Mouse (Mus musculus): ENCODE measurements around the gene Il27ra. TPM values are rescaled to one million over a fixed set of nuclear protein-coding genes. Genes with fewer than 3 reads are reported as not detected.

The Il27ra gene
- polyA plus RNA-seq (2015; fragmentation: Nextera tagmentation; extraction: Ambion mirVana), result 20.3 and 20.5 TPM in 2 replicates

DNA sequence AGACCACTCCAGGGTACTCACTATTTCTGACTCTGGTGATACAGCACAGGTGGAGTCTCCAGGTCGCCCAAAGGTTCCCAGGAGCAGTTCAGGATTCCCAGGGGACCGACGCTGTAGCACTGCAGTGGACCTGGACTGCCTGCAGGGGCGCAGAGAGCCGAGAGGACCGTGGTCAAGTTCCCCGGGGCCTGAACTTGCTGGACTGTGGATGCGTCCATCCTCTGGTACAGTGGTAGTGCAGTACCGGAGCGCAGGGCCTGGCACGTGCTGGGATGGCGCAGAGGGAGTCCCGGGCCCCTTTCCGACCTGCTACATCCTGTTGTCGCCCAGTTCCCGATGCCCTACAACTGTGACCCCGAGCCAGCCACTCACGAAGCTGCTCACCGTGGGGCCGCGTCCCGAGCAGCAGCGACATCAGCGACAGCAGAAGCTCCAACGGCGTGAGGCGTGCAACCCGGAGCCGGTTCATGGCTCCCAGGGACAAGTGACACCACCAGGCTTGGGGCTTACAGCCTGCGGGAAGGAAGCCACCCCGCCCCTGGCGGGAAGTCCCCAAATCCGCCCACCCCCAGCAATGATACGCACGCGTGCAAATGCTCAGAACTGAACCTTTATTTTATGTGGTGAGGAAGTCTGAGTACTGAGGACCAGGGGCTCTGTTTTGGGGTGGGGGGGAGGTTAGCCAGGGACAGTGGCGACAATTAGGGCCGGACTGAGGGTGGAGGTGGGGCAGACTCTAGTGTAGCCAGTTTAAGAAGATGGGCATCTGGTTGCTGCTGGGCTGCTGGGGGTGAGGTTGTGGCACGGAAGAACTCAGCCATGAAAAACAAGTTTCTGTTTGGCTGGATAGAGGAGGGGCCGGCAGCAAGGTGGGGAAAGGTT, at the start of gene Il27ra:
Gene Il27ra (minus strand): TSS at position 524 of the 882 bp plus-strand sequence.
- peak; percentile 78 for DNase-seq (ENCODE audit: low spot score)

DNA sequence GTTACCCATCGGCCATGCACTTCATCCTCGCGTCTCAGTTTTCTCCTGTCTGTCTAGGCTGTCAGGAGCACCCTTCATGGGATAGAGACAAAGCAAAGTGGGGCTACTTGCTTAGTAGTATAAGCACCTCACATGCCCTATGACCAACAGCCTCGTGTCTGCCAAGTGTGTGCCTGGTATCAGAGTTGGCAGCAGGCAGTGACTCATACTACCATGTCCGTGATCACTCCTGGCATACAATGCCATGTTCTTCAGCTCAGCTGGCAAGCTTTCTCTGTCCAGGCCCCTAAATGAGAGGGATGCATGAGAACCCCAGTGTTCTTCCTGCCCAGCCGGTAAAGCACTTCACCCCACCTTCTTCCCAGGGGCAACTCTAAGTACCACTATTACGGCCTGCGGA, 48.2 kb upstream of the Il27ra start:
- DNase-seq (ENCODE audit: low spot score), result no peak

DNA sequence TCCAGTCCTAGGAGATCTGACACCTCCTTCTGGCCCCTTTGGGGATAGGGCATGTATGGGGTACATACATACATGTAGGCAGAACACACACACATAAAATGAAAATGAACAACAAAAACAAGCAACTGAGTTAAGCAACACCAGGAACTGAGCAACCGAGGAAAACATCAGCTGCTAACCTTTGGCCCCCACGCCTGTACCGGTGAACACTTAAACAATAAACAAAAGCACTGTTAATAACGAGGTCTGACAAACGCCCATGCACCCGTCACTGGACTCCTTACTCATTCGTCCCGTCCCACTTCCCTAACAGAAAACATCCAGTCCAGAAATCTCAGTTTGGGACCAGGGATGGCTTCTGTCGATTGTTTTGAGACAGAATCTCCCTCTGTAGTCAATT, 46.9 kb upstream of the Il27ra start:
- DNase-seq (ENCODE audit: low spot score), result no peak

DNA sequence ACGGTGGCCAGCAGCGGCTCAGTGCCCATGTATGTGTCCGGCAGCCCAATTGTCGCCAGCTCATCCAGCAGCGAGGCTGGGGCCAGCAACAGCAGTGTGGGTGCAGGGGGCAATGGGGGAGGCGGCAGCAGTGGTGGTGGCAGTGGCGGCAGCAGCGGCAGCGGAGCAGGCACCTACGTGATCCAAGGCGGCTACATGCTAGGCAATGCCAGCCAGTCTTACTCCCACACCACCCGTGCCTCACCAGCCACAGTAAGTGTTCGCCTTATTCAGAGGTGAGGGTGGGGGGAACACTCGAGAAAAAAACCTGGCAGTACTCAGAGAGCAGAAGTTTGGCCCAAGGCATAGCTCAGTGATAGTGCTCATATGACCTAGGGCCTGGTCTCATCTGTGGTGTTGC, 45.4 kb upstream of the Il27ra start:
- DNase-seq (ENCODE audit: low spot score), result no peak

DNA sequence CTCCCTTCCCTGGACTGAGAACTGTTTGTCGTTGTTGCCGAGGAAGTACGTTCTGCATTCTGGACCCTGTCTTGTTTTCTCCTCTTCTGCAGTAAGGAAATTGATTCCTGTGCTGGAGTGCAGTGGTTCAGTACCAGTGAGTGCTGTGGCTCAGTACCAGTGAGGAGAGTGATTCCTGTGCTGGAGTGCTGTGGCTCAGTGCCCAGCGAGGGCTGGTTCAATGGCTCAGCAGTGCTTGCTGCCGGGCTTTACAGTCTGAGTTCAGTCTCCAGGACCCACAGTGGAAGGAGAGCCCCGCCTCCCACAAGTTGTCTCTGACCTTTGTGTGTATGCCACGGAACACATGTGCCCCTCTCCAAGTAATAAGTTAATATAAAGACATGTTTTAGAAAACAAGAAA, 44.8 kb upstream of the Il27ra start:
- no peak for DNase-seq (ENCODE audit: low spot score)

DNA sequence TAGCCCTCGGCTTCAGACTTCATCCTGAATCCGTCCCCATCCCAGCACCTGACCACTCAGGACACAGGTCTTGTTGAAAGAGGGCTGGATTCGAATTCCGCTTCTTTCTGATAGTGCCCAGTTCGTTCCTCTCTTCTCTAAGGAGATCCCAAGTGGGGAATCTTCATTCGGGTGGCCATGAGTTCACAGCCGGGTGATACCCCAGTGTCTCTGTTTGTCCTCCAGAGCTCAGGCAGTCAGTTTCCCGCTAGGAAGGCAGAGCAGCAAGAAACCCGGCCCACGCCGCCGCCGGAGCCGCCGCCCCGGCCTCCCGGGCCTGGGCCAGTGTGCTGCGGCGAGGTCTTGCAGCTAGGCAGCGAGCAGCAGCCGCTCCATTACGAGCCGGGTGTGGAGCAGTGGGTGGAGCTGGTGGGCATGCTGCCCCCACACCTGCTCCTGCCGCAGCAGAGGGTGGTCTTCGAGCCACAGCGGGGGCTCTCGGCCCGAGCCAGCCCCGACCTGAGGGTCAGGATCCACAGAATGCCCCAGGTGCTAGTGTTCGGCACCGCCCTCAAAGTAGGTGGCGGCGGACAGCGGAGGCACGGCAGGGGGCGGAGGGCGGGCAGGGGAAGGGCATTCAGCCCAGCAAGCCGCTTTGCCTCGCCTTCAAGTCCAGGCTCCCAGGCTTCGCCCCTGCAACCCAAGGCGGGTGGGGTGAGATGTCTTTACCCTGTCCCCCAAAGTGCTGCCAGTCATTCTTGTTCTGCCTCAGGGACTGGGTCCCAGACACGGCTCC, 42.1 kb upstream of the Il27ra start:
- no peak for DNase-seq (ENCODE audit: low spot score)

DNA sequence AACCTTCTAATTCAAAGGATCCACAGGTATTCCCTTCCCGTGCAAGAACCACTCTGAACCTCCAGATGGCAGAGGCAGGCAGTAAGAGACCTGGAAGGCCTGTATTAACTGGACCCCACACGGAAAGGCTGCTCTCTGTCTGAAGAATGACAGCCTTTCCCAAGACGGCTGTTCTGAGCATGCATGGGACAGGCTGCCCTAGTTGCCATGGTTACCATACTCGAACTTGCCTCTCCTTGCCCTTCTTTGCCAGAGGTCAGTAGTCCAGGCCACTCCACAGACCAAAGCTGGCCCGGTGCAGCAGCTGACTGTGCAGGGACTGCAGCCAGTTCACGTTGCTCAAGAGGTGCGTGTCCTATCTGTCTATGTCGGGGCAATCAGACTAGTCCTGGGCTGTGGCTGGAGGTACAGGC, 41.4 kb upstream of the Il27ra start:
- no peak for DNase-seq (ENCODE audit: low spot score)

DNA sequence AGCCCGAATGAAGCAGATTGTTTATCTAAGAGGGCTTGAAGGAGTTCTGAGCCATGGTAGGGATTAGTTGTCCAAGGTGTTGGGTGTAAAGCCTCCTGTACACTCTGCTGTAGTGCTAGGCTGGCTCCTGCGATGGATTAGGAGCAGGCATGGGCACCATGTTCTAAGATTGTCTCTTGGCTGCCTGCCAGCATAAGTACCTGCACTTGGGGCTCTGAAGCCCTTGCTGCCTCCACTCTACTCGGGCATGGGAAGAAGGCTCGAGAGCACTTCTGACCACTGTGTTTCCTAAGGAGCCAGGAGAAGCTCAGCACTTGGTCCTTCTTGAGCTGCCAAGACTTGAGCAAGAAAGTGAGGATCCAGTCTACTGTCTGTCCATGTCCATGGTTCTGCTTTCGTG, 36.8 kb upstream of the Il27ra start:
- DNase-seq (ENCODE audit: low spot score), result no peak

DNA sequence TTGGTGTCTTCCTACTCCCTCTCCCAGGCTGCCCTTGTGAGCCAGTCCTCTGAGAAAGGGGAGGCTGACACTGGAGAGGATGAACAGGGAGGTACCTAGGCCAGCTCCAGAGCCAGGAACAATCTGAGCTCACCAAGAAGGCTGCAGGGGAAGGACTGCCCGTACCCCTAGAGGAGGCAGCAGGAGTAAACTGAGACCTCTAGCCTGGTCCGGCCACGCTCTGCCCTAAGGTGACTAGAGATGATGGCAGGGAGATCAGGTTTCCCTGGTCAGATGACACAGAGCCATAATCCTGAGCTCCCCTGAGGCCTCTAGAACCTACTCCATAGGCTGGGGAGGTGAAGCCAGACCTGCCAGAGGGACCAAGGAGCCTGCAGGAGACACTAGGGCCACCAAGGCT, 34.5 kb upstream of the Il27ra start:
- DNase-seq (ENCODE audit: low spot score), result no peak

DNA sequence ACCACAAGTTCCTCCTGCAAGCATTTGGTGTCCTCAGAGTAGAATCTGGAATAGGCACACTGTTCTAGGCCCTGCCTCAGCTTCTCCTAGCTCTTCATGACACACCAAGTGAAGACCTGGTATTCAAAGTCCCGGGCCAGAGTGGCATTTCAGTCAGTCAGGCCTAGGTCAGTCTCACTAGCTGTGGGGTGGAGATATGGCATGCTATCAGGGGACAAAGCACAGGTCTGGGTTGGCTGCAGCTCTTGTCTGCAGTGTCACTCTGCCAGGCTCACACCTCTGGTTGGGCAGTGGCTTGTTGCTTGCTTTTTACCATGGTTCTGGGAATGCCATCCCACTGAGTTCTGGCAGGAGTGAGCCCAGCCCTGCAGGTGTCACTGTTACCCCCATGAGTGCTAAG, 34.0 kb upstream of the Il27ra start:
- DNase-seq (ENCODE audit: low spot score), result no peak

DNA sequence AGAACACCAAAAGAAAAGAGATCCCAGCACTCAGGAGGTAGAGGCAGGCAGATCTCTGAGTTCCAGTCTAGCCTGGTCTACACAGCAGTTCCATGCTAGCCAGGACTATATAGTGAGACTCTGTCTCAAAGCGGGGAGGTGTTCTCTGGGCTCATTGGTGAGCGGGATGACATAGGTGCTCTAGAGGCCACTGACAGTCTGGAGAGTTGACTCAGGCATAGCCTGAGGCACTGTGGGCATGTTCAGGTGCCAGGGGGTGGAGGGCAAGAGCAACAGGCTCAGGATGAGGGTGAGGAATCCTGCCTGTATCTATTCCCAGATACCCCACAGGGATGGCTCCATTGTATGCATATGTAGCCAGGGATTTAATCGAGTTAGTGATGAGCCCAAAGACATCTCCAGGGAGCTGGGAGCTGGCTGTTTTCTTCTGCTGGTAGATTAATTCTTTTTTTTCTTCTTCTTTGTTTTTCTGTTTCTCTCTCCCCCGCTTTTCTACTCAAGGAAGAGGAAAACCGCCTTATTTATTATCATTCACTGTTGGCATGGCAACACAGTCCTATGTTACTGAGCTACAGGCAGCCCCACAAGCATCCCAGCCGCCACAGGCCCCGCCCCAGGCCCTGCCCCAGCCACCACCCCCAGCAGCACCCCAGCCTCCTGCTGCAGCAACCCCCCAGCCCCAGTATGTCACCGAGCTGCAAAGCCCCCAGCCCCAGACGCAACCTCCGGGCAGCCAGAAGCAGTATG, 31.0 kb upstream of the Il27ra start:
- no peak for DNase-seq (ENCODE audit: low spot score)

DNA sequence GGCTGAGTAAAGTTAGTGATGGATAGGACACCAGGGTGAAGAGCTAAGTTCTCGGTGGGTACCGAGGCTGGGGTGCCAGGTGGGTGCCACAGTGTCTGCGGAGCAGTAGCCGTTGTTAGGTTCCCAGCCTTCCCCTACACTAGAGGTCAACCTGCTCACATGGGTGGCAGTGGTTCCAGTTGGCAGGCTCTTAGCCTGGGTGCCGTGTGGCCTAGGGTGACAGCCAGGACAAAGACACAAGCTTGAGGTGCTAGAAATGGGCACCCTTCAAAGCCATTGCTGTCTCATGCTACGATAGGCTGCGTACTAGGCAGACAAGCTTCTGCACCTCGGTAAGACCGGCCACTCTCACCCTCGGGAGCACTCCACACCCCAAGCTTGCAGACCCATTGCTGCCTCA, 29.9 kb upstream of the Il27ra start:
- DNase-seq (ENCODE audit: low spot score), result no peak

DNA sequence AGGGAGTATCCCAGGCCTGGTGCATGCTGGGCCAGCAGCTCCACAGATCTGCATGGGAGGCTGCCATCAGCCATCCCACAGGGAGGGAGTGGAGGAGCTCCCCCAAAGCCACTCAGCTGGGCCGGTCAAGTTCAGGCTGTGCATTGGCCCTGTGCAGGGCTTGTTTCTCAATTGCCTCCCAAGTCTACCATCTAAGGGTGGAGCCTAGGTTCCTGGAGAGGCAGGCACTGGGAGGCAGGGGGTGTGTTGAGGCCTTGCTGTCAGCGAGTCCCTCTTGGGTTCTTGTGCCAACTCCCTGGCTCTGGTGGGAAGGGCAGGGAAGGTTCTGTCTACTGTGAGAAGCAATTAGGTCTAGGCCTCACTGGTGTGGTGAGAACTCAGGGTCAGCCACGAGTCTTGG, 29.5 kb upstream of the Il27ra start:
- DNase-seq (ENCODE audit: low spot score), result no peak

DNA sequence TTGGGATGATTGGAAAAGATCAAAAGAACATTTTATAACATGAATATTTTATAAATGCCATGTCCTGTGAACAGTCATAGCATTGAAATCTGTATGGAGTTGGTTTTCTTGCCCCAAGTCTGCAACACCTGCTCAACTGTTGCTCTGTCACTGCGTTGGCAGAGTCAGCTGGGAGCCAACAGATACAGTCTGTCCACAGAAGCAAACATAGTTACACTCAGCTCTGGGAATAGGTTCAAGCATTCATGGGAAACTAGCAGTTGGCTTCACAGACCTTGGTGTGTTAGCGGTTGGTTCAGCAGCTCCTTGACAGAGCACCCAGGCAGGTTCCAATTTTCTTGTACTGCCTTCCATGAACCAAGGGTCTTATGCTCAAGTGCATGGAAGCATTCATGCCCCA, 28.3 kb upstream of the Il27ra start:
- DNase-seq (ENCODE audit: low spot score), result no peak

DNA sequence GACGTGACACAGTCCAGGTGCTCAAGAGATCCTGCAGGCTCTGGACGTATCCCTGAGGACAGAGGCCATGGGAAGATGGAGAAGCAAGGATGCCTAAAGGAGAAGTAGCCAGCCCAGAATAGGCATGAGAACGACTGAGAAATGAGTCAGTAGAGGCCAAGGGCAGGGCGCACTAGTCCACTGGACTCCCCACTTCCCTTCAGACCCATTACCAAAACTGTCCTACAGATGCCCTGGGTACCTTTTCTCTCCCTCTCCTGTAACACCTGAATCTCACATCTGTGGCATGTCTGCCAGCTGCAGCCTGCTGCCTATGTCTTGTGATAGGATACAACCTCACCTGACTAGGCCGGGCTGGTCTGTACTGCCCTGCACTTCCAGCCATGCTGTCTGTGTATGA, 27.9 kb upstream of the Il27ra start:
- DNase-seq (ENCODE audit: low spot score), result no peak

DNA sequence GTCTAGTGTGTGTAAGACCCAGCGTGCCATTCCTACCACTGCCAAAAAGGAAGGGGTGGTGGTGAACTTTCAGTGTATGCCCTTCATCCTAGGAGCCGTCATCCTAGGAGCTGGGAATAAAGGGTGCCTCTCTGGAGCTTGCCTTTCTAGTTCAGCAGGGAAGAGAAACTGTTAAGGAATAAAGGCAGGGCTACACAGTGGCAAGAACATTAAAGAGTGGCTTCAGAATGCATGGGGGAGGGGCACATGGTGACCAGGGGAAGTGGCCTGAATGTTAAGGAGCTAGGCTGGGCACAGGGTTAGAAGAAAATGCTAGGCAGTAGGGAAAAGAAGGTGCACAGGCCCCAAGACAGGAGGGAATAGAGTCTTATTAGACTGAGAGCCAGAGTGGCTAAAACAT, 27.4 kb upstream of the Il27ra start:
- no peak for DNase-seq (ENCODE audit: low spot score)

DNA sequence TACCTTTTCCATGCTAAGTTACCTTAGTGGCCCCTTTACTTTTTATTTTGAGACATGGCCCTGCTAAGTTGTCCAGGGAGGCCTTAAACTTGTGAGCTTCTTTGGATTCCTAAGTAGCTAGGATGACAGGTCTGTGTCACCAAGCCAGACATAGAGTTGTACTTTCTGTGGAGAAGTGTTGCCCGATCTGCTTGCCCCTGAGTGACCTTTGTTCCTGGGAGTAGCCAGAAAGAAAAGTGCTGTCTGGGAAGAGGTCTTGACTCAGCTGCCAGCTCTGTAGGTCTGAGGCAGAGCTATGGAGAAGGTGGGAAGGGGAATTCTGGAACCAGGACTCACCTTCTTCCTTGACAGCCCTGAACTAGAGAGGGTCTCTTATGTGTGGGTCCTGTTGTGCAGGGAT, 26.8 kb upstream of the Il27ra start:
- DNase-seq (ENCODE audit: low spot score), result no peak

DNA sequence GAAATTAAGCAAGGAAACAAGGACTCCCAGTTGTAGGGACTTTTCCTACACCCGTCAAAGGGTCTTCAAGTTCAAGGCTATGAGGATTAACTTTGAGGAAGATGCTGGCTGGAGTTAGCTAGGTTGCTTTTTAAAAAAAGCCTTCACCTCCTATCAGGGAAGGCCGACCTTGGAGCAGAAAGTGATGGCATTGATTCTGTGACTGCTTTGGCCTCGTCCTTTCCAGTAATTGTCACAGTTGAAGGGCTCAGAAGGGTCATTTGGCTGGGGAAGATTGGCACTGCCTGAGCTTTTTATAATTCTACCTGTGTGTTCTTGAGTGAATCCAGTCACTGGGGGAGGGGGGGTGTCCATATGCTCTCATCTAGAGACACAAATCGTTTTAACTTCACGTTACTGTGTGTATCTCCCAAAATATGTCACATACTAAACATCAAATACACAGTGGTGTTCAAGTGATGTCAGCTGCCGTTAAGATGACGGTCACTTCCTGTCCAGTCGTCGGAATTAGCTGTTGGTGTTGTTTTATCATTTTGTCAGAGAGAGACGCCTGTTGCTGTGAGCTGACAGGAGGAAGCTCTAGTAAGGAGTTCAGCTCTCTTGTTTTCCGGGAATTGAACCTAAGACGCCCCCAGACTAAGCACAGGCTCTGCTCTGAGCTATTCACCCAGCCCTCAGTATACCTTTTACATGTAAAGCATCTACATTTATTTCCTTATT, 26.1 kb upstream of the Il27ra start:
- no peak for DNase-seq (ENCODE audit: low spot score)

DNA sequence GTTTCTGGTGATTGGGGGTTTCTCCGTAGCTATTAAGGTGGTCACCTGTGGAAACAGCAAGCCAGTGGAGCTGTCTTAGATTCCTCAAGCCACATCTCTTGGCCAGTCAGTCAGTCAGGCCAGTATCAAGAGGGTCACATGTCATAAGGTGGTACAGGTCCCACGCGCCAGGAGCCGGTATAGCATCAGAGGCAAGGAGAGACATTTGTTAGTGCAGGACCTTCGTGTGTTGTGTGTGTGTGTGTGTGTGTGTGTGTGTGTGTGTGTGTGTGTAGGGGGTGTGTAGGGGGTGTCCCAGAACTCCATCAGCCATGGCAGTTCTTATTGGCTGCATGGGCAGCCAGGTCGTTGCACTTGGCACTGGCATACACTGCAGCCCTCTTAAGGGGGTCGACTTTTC, 25.5 kb upstream of the Il27ra start:
- no peak for DNase-seq (ENCODE audit: low spot score)

DNA sequence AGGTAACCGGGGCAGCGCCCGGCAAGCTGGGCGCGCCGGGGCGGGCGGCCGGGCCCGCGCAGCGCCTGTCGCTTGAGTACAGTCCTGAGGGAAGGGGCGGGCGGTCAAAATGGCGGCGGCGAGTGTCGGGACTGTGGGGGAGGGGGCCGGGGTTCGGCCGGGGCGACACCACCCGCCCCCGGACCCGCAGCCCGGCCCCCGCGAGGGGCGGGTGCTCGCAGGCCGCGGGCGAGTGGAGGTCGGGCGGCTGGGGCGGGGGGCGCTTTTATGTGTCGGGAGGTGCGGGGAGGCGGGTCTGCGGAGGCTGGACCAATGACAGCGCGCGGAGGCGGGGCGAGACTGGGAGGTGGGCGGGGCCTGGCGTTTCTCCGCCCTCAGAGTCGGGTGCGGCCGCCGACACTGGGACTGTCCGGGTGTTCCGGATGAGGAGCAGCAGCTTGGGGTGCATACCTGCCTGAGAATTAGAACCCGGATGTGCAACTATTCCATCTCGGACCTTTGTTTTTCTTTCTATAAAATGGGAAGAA, 24.7 kb upstream of the Il27ra start:
- peak; percentile 92 for DNase-seq (ENCODE audit: low spot score)

Data from thymus, postnatal 0 days (tissue).